Mouse (Mus musculus) E14TG2a.4 (cell line): ENCODE measurements at regions not wholly inside any gene's neighbourhood (a gene's known extent, or its start where the extent isn't known, plus 50 kb on each side); places are given as distances from the start of the nearest gene placed in this dataset.

ENCODE experiments used
- H3K27me3 ChIP-seq: 2 replicates; pipeline ENCODE4 v1.6.1; 2014; ENCODE audit warnings: low read length, control low read depth; ENCODE audit not compliant: insufficient read depth
- H3K36me3 ChIP-seq: 2 replicates; pipeline ENCODE4 v1.6.1; 2014; ENCODE audit warnings: low read length, control low read depth; ENCODE audit not compliant: insufficient read depth
- H3K4me1 ChIP-seq: replicated peaks from 2 replicates; pipeline ENCODE4 v1.6.1; 2014; ENCODE audit warnings: low read depth, low read length, control low read depth
- H3K4me3 ChIP-seq: replicated peaks from 2 replicates; pipeline ENCODE4 v1.5.1; 2014; ENCODE audit warnings: mild to moderate bottlenecking, low read length
- H3K9me3 ChIP-seq: 2 replicates; pipeline ENCODE4 v1.6.1; 2014; ENCODE audit warnings: low read length, control low read depth
- CTCF ChIP-seq: conservative IDR thresholded peaks from 2 replicates; pipeline ENCODE4 v1.5.1; 2014; ENCODE audit warnings: low read length
- NANOG ChIP-seq: IDR thresholded peaks from 2 replicates; pipeline ENCODE4 v1.6.1; 2014; ENCODE audit warnings: borderline replicate concordance, low read length, mixed read lengths
- POU5F1 ChIP-seq: IDR thresholded peaks from 2 replicates; pipeline ENCODE4 v1.6.1; 2014; ENCODE audit warnings: low read length, borderline replicate concordance

- Histone ChIP-seq H3K4me1 (no peaks in the 10 kb centered on the region), H3K9me3 (no peaks in the 10 kb centered on the region), H3K36me3 (no peaks in the 10 kb centered on the region), H3K4me3 (no peak overlapping the region), H3K27me3 (no peaks in the 10 kb centered on the region)
- TF ChIP-seq CTCF (no peak), NANOG (no peak), POU5F1 (no peak)
Observed at GRCm38 (mm10) chr13:115316681-115317080, 214.9 kb upstream of the Itga1 start.

DNA sequence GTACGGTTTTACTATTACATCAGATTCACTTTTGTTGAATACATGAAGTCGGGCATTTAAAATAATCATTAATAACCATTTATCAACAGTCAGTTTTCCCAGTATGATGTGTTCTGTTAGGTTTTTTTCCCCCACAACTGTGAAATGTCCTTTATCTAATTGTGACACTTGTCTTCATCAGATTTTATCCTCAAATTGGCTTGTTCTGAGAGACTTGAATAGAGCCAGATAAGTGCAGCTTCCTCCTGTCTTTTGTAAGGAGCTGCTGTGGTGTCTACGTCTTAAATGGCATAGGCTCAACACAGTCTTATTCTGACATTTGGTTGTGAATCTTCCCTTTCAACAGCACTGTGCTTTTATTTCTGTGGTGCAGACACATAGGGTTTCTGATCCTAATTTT lies 206.8 kb upstream of the Itga1 start:
- H3K4me1 ChIP-seq: no peaks in the 10 kb centered on the region
- TF ChIP-seq CTCF (no peak), NANOG (no peak), POU5F1 (no peak)
- no peaks in the 10 kb centered on the region for H3K9me3 ChIP-seq
- no peaks in the 10 kb centered on the region for H3K36me3 ChIP-seq
- no peak overlapping the region for H3K4me3 ChIP-seq
- no peaks in the 10 kb centered on the region for H3K27me3 ChIP-seq

- Histone ChIP-seq H3K4me1 (no peaks in the 10 kb centered on the region), H3K27me3 (no peaks in the 10 kb centered on the region), H3K4me3 (no peak overlapping the region), H3K9me3 (no peaks in the 10 kb centered on the region), H3K36me3 (no peaks in the 10 kb centered on the region)
- TF ChIP-seq CTCF (no peak), POU5F1 (no peak), NANOG (no peak)
Observed at GRCm38 (mm10) chr13:115287371-115287770, 185.6 kb upstream of the Itga1 start.

DNA sequence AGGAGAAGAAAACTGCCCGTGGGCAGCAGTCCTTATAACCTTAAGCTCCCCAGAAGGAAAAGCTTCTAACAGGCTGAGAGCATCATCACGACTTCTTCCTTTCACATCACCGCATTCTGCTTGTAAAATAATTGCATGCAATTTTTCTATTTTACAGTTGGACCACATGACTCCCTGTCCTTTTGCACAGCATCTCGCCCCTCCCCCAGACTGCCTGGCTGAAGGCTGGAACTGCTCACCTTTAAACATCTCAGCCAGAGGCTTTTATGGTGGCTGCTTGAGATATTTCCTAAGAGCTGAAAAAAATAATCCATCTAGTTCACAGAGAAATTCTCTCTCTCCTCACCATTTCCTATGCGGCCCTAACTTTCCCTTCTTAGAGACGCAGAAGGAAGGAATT lies 164.4 kb upstream of the Itga1 start:
- no peaks in the 10 kb centered on the region for H3K9me3 ChIP-seq
- H3K36me3 ChIP-seq: no peaks in the 10 kb centered on the region
- no peaks in the 10 kb centered on the region for H3K27me3 ChIP-seq
- no peak for TF ChIP-seq POU5F1
- TF ChIP-seq CTCF: no peak
- no peak for TF ChIP-seq NANOG
- H3K4me1 ChIP-seq: no peaks in the 10 kb centered on the region
- no peak overlapping the region for H3K4me3 ChIP-seq

DNA sequence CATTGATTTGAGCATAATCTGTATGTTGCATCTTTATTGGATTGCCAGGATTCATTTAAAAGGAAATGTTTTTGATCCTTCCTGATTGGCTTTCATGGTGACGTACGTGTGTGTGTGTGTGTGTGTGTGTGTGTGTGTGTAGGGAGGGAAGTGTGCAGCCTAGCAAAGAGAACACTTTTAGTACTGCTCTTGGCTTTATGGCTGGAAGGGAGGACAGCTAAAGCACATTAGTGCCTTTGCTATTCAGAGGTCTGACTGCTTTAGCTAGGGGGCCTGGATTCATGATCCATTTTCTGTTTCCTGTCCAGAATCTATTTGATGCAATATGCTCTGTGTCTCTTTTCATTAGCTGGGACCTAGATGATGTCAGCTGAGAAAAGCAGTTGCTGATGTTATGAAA lies 155.6 kb upstream of the Itga1 start:
- TF ChIP-seq NANOG (no peak), POU5F1 (no peak), CTCF (no peak)
- Histone ChIP-seq H3K9me3 (no peaks in the 10 kb centered on the region), H3K36me3 (no peaks in the 10 kb centered on the region), H3K4me3 (no peak overlapping the region), H3K27me3 (no peaks in the 10 kb centered on the region), H3K4me1 (no peaks in the 10 kb centered on the region)

DNA sequence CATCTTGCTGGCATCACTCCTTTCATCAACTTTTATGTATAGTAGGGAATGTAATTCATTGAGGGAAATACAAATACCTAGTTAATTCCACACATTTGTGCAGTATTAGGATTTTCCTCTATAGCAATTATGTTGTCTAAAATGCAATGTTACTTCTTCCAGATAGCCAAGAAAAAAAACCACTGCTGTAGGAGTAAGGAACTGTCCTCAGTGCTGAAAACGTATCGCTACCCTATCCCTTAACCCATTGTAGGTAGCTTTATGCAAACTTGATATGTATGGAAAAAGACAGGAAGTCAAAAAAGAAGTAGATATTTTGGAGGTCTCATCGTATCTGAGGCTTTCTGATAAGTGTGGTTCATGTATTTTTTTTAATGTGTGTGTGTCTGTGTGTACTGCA lies 150.8 kb upstream of the Itga1 start:
- TF ChIP-seq NANOG (no peak), CTCF (no peak), POU5F1 (no peak)
- H3K9me3 ChIP-seq: no peaks in the 10 kb centered on the region
- H3K36me3 ChIP-seq: no peaks in the 10 kb centered on the region
- no peaks in the 10 kb centered on the region for H3K27me3 ChIP-seq
- no peak overlapping the region for H3K4me3 ChIP-seq
- H3K4me1 ChIP-seq: no peaks in the 10 kb centered on the region

DNA sequence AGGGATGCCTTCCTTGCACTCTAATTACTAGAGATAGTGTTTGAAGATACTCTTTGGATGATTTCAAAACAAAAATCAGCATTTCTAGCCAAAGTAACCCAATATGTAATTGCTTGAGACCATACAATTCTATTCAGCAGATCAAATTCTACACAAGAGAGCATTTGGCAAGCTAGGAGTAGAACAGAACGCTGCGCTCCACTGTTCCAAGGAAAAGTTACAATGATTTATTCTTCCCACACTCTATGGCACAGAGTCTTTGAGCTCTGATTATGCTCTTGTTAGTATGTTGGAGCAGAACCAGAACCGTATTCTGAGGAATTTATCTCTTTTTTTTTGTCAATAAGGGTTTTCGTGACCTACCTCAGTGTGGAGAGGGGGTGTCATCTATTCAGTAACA lies 130.2 kb upstream of the Itga1 start:
- Histone ChIP-seq H3K9me3 (no peaks in the 10 kb centered on the region), H3K4me3 (no peak overlapping the region), H3K4me1 (no peaks in the 10 kb centered on the region), H3K36me3 (no peaks in the 10 kb centered on the region), H3K27me3 (no peaks in the 10 kb centered on the region)
- TF ChIP-seq CTCF: no peak
- TF ChIP-seq NANOG: no peak
- TF ChIP-seq POU5F1: no peak

DNA sequence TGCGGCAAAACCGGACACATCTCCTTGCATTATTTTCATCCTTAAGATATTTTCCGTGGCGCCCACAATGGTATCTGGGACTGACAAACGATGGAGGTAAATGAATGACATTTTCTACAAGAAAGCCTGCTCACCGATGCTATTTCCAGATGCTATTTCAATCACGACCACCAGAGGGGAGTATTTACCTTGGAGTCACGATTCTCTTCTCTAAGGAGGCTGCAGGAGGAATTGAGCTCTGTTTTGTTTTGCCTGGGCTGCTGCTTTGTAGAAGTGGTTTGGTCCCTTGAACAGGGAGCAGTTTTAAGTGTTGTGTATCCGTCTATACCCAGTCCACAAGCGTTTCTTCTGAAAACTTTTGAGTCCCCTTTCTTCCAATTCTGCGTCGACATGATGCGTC lies 128.7 kb upstream of the Itga1 start:
- no peak for TF ChIP-seq NANOG
- TF ChIP-seq CTCF: peak; percentile 84
- TF ChIP-seq POU5F1: no peak
- no peak overlapping the region for H3K4me3 ChIP-seq
- no peaks in the 10 kb centered on the region for H3K4me1 ChIP-seq
- H3K9me3 ChIP-seq: no peaks in the 10 kb centered on the region
- H3K36me3 ChIP-seq: no peaks in the 10 kb centered on the region
- H3K27me3 ChIP-seq: no peaks in the 10 kb centered on the region

- no peaks in the 10 kb centered on the region for H3K4me1 ChIP-seq
- H3K36me3 ChIP-seq: no peaks in the 10 kb centered on the region
- no peak for TF ChIP-seq POU5F1
- no peak for TF ChIP-seq NANOG
- no peak for TF ChIP-seq CTCF
- H3K27me3 ChIP-seq: no peaks in the 10 kb centered on the region
- no peak overlapping the region for H3K4me3 ChIP-seq
- H3K9me3 ChIP-seq: no peaks in the 10 kb centered on the region
Observed at GRCm38 (mm10) chr13:115226824-115227223, 125.1 kb upstream of the Itga1 start.
